Mouse (Mus musculus): ENCODE measurements around the gene Smlr1. TPM values are rescaled to one million over a fixed set of nuclear protein-coding genes. Genes with fewer than 3 reads are reported as not detected.

Gene Smlr1
- polyA plus RNA-seq, 1 experiment from 2014 or later = not detected

DNA sequence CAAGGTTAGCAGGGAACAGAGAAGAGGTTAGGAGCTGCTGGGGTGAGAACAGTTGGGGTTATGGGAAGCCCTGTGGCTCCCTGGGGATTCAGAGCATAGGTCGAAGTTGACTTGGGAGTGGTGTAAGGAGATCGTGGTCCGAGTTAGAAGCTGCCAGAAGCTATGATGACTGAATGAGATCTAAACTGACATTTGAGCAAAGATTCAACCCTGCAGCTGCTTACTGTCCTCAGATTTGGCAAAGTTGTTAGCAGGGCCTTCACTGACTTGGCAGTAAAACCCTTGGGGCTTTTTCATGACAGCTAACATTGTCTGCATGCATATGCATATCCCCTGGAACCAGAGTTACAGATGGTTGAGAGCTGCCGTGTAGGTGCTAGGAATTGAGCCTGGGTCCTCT, 9.9 kb downstream of the Smlr1 start:
- no peaks in the 10 kb centered on the region for H3K27me3 ChIP-seq (ENCODE audit: control insufficient read depth, insufficient read depth, low read length)
- H3K9ac ChIP-seq (replicated peaks; ENCODE audit: low read length) = no peak overlapping the region
- no peaks in the 10 kb centered on the region for H3K9me3 ChIP-seq (replicated peaks; ENCODE audit: control insufficient read depth, low read length)
- no peak overlapping the region for H3K4me2 ChIP-seq (ENCODE audit: low read depth, low read length)
- no peak overlapping the region for H3K27ac ChIP-seq (replicated peaks; ENCODE audit: low read depth, low read length)
- DNase-seq (ENCODE audit: low spot score) = no peak
- no peaks in the 10 kb centered on the region; the same call in 1 of the 2 replicates for H3K36me3 ChIP-seq (replicated peaks; ENCODE audit: control insufficient read depth, insufficient read depth, low read depth, low read length)
- ATAC-seq (replicated peaks; ENCODE audit: insufficient number of reproducible peaks, low FRiP score, low TSS enrichment, low read depth) = no peak
- H3K4me1 ChIP-seq (ENCODE audit: control insufficient read depth, insufficient read depth, low read length) = no peaks in the 10 kb centered on the region
- 73% methylated on average over 4 of the region's 4 CpGs for WGBS
- no peak overlapping the region for H3K4me3 ChIP-seq (ENCODE audit: low read depth, low read length)

DNA sequence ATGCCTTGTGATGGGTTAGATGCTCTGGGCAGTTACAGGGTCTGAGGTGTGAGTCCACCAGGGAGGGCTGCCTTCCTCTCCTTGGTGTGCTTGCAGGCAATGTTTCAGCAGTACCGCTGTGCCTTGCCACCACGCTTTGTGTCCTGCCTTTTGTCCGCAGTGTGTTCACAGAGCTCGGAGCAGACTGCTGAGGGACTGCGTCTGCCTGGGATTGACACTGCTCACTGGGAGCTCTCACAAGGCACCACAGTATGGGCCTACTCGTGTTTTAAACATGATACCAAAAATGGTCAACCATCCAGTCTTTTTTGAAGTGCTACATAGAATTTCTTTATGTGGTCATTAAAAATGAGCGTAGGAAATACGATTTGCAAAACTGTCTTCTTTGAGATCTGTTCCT, 12.3 kb downstream of the Smlr1 start:
- H3K4me1 ChIP-seq (ENCODE audit: control insufficient read depth, insufficient read depth, low read length) = no peaks in the 10 kb centered on the region
- DNase-seq (ENCODE audit: low spot score) (no peak), ATAC-seq (replicated peaks; ENCODE audit: insufficient number of reproducible peaks, low FRiP score, low TSS enrichment, low read depth) (no peak)
- WGBS = 89% methylated on average over 8 of the region's 8 CpGs
- H3K9me3 ChIP-seq (replicated peaks; ENCODE audit: control insufficient read depth, low read length) = no peaks in the 10 kb centered on the region
- no peak overlapping the region for H3K4me3 ChIP-seq (ENCODE audit: low read depth, low read length)
- no peak overlapping the region for H3K27ac ChIP-seq (replicated peaks; ENCODE audit: low read depth, low read length)
- no peaks in the 10 kb centered on the region; the same call in none of the 2 replicates for H3K36me3 ChIP-seq (replicated peaks; ENCODE audit: control insufficient read depth, insufficient read depth, low read depth, low read length)
- no peak overlapping the region for H3K4me2 ChIP-seq (ENCODE audit: low read depth, low read length)
- H3K27me3 ChIP-seq (ENCODE audit: control insufficient read depth, insufficient read depth, low read length) = no peaks in the 10 kb centered on the region
- no peak overlapping the region for H3K9ac ChIP-seq (replicated peaks; ENCODE audit: low read length)

DNA sequence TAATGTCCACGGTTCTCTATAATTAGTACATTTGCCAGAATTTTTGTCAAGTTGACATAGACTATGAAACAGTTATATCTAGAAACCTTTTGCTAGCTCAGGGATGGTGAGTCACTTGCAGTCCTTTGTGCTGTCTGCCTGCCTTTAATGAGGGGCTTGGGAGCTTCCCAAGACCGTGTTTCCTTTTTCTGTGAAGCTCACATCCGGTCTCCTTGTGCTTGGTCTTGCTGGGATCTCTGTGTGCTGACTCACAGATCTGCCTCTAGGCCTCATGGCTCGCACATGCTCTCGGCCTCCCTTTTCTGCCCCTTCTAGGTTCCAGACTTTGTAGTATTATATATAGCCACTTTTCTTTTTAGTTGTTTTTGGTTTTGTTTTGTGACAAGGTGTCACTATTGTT, 15.6 kb downstream of the Smlr1 start:
- Histone ChIP-seq H3K9me3 (replicated peaks; ENCODE audit: control insufficient read depth, low read length) (no peaks in the 10 kb centered on the region), H3K36me3 (replicated peaks; ENCODE audit: control insufficient read depth, insufficient read depth, low read depth, low read length) (no peaks in the 10 kb centered on the region; the same call in none of the 2 replicates), H3K27me3 (ENCODE audit: control insufficient read depth, insufficient read depth, low read length) (no peaks in the 10 kb centered on the region), H3K9ac (replicated peaks; ENCODE audit: low read length) (no peak overlapping the region), H3K4me3 (ENCODE audit: low read depth, low read length) (no peak overlapping the region), H3K27ac (replicated peaks; ENCODE audit: low read depth, low read length) (no peak overlapping the region), H3K4me2 (ENCODE audit: low read depth, low read length) (no peak overlapping the region), H3K4me1 (ENCODE audit: control insufficient read depth, insufficient read depth, low read length) (no peaks in the 10 kb centered on the region)
- WGBS = 81% methylated on average over 5 of the region's 5 CpGs
- no peak for ATAC-seq (replicated peaks; ENCODE audit: insufficient number of reproducible peaks, low FRiP score, low TSS enrichment, low read depth)
- DNase-seq (ENCODE audit: low spot score) = no peak

DNA sequence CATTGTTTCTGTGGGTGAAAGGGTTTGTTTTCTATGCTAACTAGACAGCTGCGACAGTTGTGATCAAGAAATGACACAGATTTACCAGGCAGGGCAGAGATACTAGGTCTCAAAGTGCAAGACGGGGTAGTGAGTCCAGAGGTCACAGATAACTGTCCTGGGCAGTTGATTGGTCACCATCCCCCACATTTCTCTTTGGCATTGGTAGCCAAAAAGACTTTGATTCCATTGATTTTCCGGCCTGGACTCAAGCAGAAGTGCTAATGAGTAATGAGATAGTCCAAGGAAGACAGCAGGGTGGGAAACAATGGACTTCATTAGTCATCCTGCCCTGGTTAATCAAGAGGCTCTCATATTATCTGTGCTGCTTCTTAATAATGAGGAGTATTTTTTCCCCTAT, 16.1 kb downstream of the Smlr1 start:
- Histone ChIP-seq H3K4me3 (ENCODE audit: low read depth, low read length) (no peak overlapping the region), H3K36me3 (replicated peaks; ENCODE audit: control insufficient read depth, insufficient read depth, low read depth, low read length) (no peaks in the 10 kb centered on the region; the same call in none of the 2 replicates), H3K4me2 (ENCODE audit: low read depth, low read length) (no peak overlapping the region), H3K27me3 (ENCODE audit: control insufficient read depth, insufficient read depth, low read length) (no peaks in the 10 kb centered on the region), H3K9ac (replicated peaks; ENCODE audit: low read length) (no peak overlapping the region), H3K9me3 (replicated peaks; ENCODE audit: control insufficient read depth, low read length) (no peaks in the 10 kb centered on the region), H3K4me1 (ENCODE audit: control insufficient read depth, insufficient read depth, low read length) (no peaks in the 10 kb centered on the region), H3K27ac (replicated peaks; ENCODE audit: low read depth, low read length) (no peak overlapping the region)
- 82% methylated on average over 3 of the region's 3 CpGs for WGBS
- DNase-seq (ENCODE audit: low spot score) = no peak
- ATAC-seq (replicated peaks; ENCODE audit: insufficient number of reproducible peaks, low FRiP score, low TSS enrichment, low read depth) = no peak

DNA sequence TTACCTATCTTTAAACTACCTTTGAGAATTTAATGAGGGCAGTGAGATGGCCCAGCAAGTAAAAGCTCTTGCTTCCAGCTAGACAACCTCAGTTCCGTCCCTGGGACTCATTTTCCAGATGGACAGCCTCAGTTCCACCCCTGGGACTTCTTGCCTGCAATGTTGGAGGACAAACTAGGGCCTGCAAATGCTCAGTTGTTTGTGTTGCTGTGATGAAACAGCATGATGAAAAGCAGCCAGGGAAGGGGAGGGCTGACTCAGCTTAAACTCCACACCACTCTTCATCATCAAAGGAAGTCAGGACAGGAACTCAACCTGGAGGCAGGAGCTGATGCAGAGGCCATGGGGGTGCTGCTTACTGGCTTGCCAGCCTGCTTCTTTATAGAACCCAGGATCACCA, 22.2 kb downstream of the Smlr1 start:
- Histone ChIP-seq H3K36me3 (replicated peaks; ENCODE audit: control insufficient read depth, insufficient read depth, low read depth, low read length) (no peaks in the 10 kb centered on the region; the same call in 1 of the 2 replicates), H3K27ac (replicated peaks; ENCODE audit: low read depth, low read length) (no peak overlapping the region), H3K4me3 (ENCODE audit: low read depth, low read length) (no peak overlapping the region), H3K9ac (replicated peaks; ENCODE audit: low read length) (no peak overlapping the region), H3K4me1 (ENCODE audit: control insufficient read depth, insufficient read depth, low read length) (no peaks in the 10 kb centered on the region), H3K27me3 (ENCODE audit: control insufficient read depth, insufficient read depth, low read length) (no peaks in the 10 kb centered on the region), H3K9me3 (replicated peaks; ENCODE audit: control insufficient read depth, low read length) (no peaks in the 10 kb centered on the region), H3K4me2 (ENCODE audit: low read depth, low read length) (no peak overlapping the region)
- no peak for ATAC-seq (replicated peaks; ENCODE audit: insufficient number of reproducible peaks, low FRiP score, low TSS enrichment, low read depth)
- WGBS = 65% methylated on average over 1 of the region's 1 CpGs
- DNase-seq (ENCODE audit: low spot score) = no peak

DNA sequence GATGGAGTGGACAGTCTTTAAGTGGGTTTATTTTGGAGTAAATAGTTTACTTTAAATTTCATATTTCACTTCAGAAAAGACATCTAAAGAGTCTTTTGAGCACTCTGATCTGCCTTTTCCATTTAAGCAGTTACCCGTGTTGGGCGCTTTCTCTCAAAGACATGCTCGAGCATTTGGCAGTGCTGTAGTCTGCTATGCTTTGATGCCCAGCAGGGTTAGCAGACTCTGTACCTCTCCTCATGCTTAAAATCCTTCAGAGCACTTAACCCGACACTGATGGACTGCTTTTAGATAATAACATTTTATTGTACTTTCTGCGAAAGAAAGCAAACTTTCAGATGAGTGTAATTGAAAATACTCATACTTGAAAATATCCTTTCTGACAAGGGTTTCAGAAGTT, 32.8 kb downstream of the Smlr1 start:
- Histone ChIP-seq H3K4me2 (ENCODE audit: low read depth, low read length) (no peak overlapping the region), H3K9ac (replicated peaks; ENCODE audit: low read length) (no peak overlapping the region), H3K9me3 (replicated peaks; ENCODE audit: control insufficient read depth, low read length) (no peaks in the 10 kb centered on the region), H3K4me1 (ENCODE audit: control insufficient read depth, insufficient read depth, low read length) (no peaks in the 10 kb centered on the region), H3K27me3 (ENCODE audit: control insufficient read depth, insufficient read depth, low read length) (no peaks in the 10 kb centered on the region), H3K27ac (replicated peaks; ENCODE audit: low read depth, low read length) (no peak overlapping the region), H3K36me3 (replicated peaks; ENCODE audit: control insufficient read depth, insufficient read depth, low read depth, low read length) (no peaks in the 10 kb centered on the region), H3K4me3 (ENCODE audit: low read depth, low read length) (no peak overlapping the region)
- no peak for DNase-seq (ENCODE audit: low spot score)
- no peak for ATAC-seq (replicated peaks; ENCODE audit: insufficient number of reproducible peaks, low FRiP score, low TSS enrichment, low read depth)
- 89% methylated on average over 5 of the region's 5 CpGs for WGBS

DNA sequence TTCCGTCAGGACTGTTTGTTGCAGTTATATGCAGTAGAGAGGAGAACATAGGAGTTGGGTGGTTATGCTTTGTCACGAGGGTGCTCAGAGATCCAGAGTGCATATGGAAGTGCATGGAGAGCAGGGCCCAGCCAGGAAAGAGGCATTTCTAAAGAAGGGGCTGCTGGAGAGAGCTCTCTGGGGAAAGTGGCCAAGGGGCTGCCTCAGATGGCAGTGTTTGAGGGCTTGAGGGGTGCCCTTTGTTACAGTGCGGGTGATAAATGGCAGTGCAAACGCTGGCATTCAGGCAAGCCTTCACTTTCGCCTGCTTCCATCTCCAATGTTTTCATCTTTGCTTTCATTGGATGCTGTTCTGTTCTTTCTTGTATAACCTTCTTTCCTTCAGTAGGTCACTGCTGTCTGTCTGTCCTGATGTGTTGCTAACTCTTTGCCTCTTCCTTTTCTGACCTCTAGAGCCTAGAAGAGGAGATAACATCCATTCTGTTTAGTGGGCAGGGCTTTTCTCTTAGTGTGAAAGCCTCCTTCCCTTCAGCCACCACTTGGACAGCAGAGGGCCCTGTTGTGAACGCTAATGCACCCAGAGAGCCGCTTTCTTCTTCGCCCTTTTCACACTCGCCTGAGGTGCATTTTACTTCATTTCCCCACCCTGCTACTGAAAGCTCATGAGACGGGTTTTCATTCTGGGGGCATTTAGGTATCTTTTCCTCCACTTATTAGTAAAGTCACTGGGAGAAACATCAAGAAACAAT, 36.6 kb downstream of the Smlr1 start:
- Histone ChIP-seq H3K36me3 (replicated peaks; ENCODE audit: control insufficient read depth, insufficient read depth, low read depth, low read length) (no peaks in the 10 kb centered on the region), H3K9me3 (replicated peaks; ENCODE audit: control insufficient read depth, low read length) (no peaks in the 10 kb centered on the region), H3K27me3 (ENCODE audit: control insufficient read depth, insufficient read depth, low read length) (no peaks in the 10 kb centered on the region), H3K4me3 (ENCODE audit: low read depth, low read length) (no peak overlapping the region), H3K27ac (replicated peaks; ENCODE audit: low read depth, low read length) (no peak overlapping the region), H3K4me2 (ENCODE audit: low read depth, low read length) (no peak overlapping the region), H3K4me1 (ENCODE audit: control insufficient read depth, insufficient read depth, low read length) (no peaks in the 10 kb centered on the region), H3K9ac (replicated peaks; ENCODE audit: low read length) (no peak overlapping the region)
- 65% methylated on average over 10 of the region's 10 CpGs for WGBS
- ATAC-seq (replicated peaks; ENCODE audit: insufficient number of reproducible peaks, low FRiP score, low TSS enrichment, low read depth) = no peak
- no peak for DNase-seq (ENCODE audit: low spot score)

DNA sequence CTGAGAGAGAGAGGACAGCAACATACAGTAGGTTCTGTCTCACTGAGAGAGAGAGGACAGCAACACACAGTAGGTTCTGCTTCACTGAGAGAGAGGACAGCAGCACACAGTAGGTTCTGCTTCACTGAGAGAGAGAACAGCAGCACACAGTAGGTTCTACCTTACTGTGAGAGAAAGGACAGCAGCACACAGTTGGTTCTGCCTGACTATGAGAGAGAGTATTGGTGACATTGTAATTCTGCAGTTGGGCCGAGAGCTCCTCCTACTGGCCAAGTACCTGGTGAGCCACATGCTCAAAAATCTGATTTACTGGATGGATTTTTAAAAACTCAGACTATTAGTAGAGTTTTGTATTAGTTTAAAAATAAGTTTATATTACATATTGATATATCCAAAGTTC, 47.6 kb downstream of the Smlr1 start:
- Histone ChIP-seq H3K4me2 (ENCODE audit: low read depth, low read length) (no peak overlapping the region), H3K27ac (replicated peaks; ENCODE audit: low read depth, low read length) (no peak overlapping the region), H3K4me1 (ENCODE audit: control insufficient read depth, insufficient read depth, low read length) (no peaks in the 10 kb centered on the region), H3K9ac (replicated peaks; ENCODE audit: low read length) (no peak overlapping the region), H3K4me3 (ENCODE audit: low read depth, low read length) (no peak overlapping the region), H3K36me3 (replicated peaks; ENCODE audit: control insufficient read depth, insufficient read depth, low read depth, low read length) (no peaks in the 10 kb centered on the region), H3K9me3 (replicated peaks; ENCODE audit: control insufficient read depth, low read length) (no peaks in the 10 kb centered on the region), H3K27me3 (ENCODE audit: control insufficient read depth, insufficient read depth, low read length) (no peaks in the 10 kb centered on the region)
- peak; percentile 77 for DNase-seq (ENCODE audit: low spot score)
- 16% methylated on average over 1 of the region's 1 CpGs for WGBS
- no peak; the same call in 1 of the 2 replicates for ATAC-seq (replicated peaks; ENCODE audit: insufficient number of reproducible peaks, low FRiP score, low TSS enrichment, low read depth)

Measured in embryonic facial prominence, embryonic 11.5 days (tissue).